Mouse (Mus musculus) lung, adult 2 months (tissue): ENCODE measurements around the gene Srsf10. TPM values are rescaled to one million over a fixed set of nuclear protein-coding genes. Genes with fewer than 3 reads are reported as not detected.

Source experiments
- DNase-seq: peaks from one replicate; pipeline ENCODE4 v3.0.0; 2022
- H3K4me1 ChIP-seq: fragments of 200-500 bp; 2 replicates; pipeline ENCODE4 v1.6.1; 2011; ENCODE audit warnings: low read length; ENCODE audit not compliant: control insufficient read depth, insufficient read depth
- H3K4me3 ChIP-seq: fragments of 200-500 bp; replicated peaks from 2 replicates; pipeline ENCODE3; 2011; ENCODE audit warnings: low read depth, mild to moderate bottlenecking, control low read depth, low read length; ENCODE audit errors: extremely low read depth
- CTCF ChIP-seq: fragments of 200-500 bp; IDR thresholded peaks from 2 replicates; pipeline ENCODE4 v1.5.1; 2011; ENCODE audit warnings: mild to moderate bottlenecking, low read length, control low read depth; ENCODE audit not compliant: insufficient read depth
- POLR2A ChIP-seq: fragments of 200-500 bp; IDR thresholded peaks from 2 replicates; pipeline ENCODE4 v1.6.1; 2011; ENCODE audit warnings: low read depth, mild to moderate bottlenecking, control low read depth, low read length, borderline replicate concordance; ENCODE audit errors: extremely low read depth
- WGBS: fragments of 180-500 bp; shearing (Covaris S2); methylation state at CpG from one replicate; pipeline ENCODE4 v1.1.7; 2018; 5-methylcytosine and 5-hydroxymethylcytosine counted together
- polyA plus RNA-seq: library from polyadenylated mRNA; depleted of rRNA; stranded (reverse); fragments of >200 nt; gene quantifications from 2 replicates; pipeline ENCODE4 v1.2.3, GENCODE M21; 2012

The Srsf10 gene
- polyA plus RNA-seq, 1 experiment, result 72.6 TPM

GRCm38 (mm10) chr4:135873526-135874202 lies 18.1 kb downstream of the Srsf10 start, which contains the start of gene Pnrc2:
Pnrc2 (minus strand) TSS chr4:135873850.
- WGBS, result under 1% methylated on average over 60 of the region's 60 CpGs
- peak; percentile 94 for DNase-seq
- TF ChIP-seq CTCF (no peak), POLR2A (peak; percentile 93)
- Histone ChIP-seq H3K4me1 (peaks cover 36% of the 10 kb centered on the region), H3K4me3 (peak within 1 kb of the TSS; percentile 84)

GRCm38 (mm10) chr4:135874564-135875535 lies 19.3 kb downstream of the Srsf10 start:
- no peak for DNase-seq
- no peak for TF ChIP-seq POLR2A
- no peak for TF ChIP-seq CTCF
- H3K4me3 ChIP-seq, result no peak overlapping the region
- 64% methylated on average over 10 of the region's 10 CpGs for WGBS
- peaks cover 34% of the 10 kb centered on the region for H3K4me1 ChIP-seq

- H3K4me1 ChIP-seq, result peaks cover 34% of the 10 kb centered on the region
- no peak overlapping the region for H3K4me3 ChIP-seq
- WGBS, result 26% methylated on average over 7 of the region's 7 CpGs
- no peak for DNase-seq
- TF ChIP-seq POLR2A (no peak), CTCF (no peak)
These were observed 20.0 kb downstream of the Srsf10 start for GRCm38 (mm10) chr4:135875546-135875945.

- 2% methylated on average over 9 of the region's 9 CpGs for WGBS
- Histone ChIP-seq H3K4me1 (peaks cover 34% of the 10 kb centered on the region), H3K4me3 (peak overlapping the region; percentile 47)
- DNase-seq, result peak; percentile 68
- TF ChIP-seq CTCF, result no peak
- no peak for TF ChIP-seq POLR2A
These were observed 20.5 kb downstream of the Srsf10 start for GRCm38 (mm10) chr4:135875991-135876582.

- H3K4me1 ChIP-seq, result peaks cover 31% of the 10 kb centered on the region
- H3K4me3 ChIP-seq, result peak overlapping the region; percentile 47
- peak; percentile 71 for DNase-seq
- TF ChIP-seq POLR2A (peak; percentile 67; the same call in 1 of the 2 replicates), CTCF (no peak)
- under 1% methylated on average over 16 of the region's 16 CpGs for WGBS
These were observed 21.1 kb downstream of the Srsf10 start for GRCm38 (mm10) chr4:135876583-135877020.

- 46% methylated on average over 2 of the region's 2 CpGs for WGBS
- Histone ChIP-seq H3K4me1 (peaks cover 22% of the 10 kb centered on the region), H3K4me3 (no peak overlapping the region)
- no peak for DNase-seq
- TF ChIP-seq CTCF (0 out of 2 replicates have a peak, but pooled peaks have one; percentile 13), POLR2A (no peak)
These were observed 22.2 kb downstream of the Srsf10 start for GRCm38 (mm10) chr4:135877742-135878141.

- TF ChIP-seq CTCF (no peak), POLR2A (no peak)
- 73% methylated on average over 6 of the region's 6 CpGs for WGBS
- Histone ChIP-seq H3K4me3 (no peak overlapping the region), H3K4me1 (peaks cover 26% of the 10 kb centered on the region)
- DNase-seq, result no peak
These were observed 23.5 kb downstream of the Srsf10 start for GRCm38 (mm10) chr4:135879021-135879420.

GRCm38 (mm10) chr4:135880018-135880417 lies 24.5 kb downstream of the Srsf10 start:
- Histone ChIP-seq H3K4me1 (peaks cover 18% of the 10 kb centered on the region), H3K4me3 (no peak overlapping the region)
- no peak for DNase-seq
- TF ChIP-seq POLR2A, result no peak
- no peak for TF ChIP-seq CTCF
- WGBS, result 95% methylated on average over 6 of the region's 6 CpGs

- TF ChIP-seq POLR2A, result no peak
- TF ChIP-seq CTCF, result no peak
- DNase-seq, result no peak
- Histone ChIP-seq H3K4me1 (peaks cover 15% of the 10 kb centered on the region), H3K4me3 (no peak overlapping the region)
- 91% methylated on average over 10 of the region's 10 CpGs for WGBS
These were observed 25.0 kb downstream of the Srsf10 start for GRCm38 (mm10) chr4:135880576-135880975.

- 76% methylated on average over 6 of the region's 6 CpGs for WGBS
- DNase-seq, result no peak
These were observed 26.5 kb downstream of the Srsf10 start for GRCm38 (mm10) chr4:135882023-135882422.

More at GRCm38 (mm10) chr4:135882023-135882422, 26.5 kb downstream of the Srsf10 start:
- Histone ChIP-seq H3K4me1 (peaks cover 4% of the 10 kb centered on the region), H3K4me3 (no peak overlapping the region)
- TF ChIP-seq POLR2A, result no peak
- no peak for TF ChIP-seq CTCF
